In the genomic region with DNA sequence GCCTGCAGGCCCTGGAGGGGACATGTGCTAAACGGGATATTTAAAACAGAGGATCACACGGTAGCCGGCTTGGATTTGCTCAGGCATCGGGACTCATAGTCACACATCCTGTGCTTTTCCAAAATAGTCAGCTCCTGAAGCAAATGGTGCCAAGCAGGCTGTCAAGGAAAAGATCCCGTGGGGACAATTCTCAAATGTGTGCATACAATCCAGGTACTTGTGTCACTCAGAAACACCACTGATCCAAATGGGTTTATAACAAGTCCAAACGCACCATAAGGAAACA, we compare ENCODE assay signal across 8 mouse cellular contexts. TPM values are rescaled to one million over a fixed set of nuclear protein-coding genes. Genes with fewer than 3 reads are reported as not detected.
A peak's percentile ranks its signal among the peaks of the same experiment; 100 is the strongest.
DNase-seq lines count a peak whose midpoint lies in the region; ATAC-seq and TF ChIP-seq lines count a peak whose summit lies in the region.

No protein-coding gene starts in this region.

- no peak for TF ChIP-seq CTCF in layer of hippocampus, adult 2 months (conservative IDR thresholded peaks at IDR 0.05)
- TF ChIP-seq CTCF in intestine, postnatal 0 days (IDR thresholded peaks at IDR 0.05; ENCODE audit: low read depth) = no peak

- peak overlapping the region; percentile 93 for H3K9ac ChIP-seq in embryonic facial prominence, embryonic 15.5 days
- 0 out of 2 replicates have a peak overlapping the region, but pooled peaks have one; percentile 92 for H3K9ac ChIP-seq in intestine, postnatal 0 days (ENCODE audit: low read depth, low read length)
- peak overlapping the region; percentile 100 for H3K9ac ChIP-seq in neural tube, embryonic 14.5 days (replicated peaks; ENCODE audit: low read depth, low read length)

- DNase-seq in layer of hippocampus, adult 2 months (ENCODE audit: low spot score in 2 of 2) = no peak
- DNase-seq in layer of hippocampus, adult 11-12 months (ENCODE audit: low spot score) = no peak
- DNase-seq in cerebellum, adult 18-20 months = no peak
- DNase-seq in kidney, postnatal 4 days = no peak
- no peak for DNase-seq in ovary, adult 18-20 months (ENCODE audit: low spot score)

- peak overlapping the region; percentile 79 for H3K4me2 ChIP-seq in embryonic facial prominence, embryonic 15.5 days (replicated peaks)
- H3K4me2 ChIP-seq in intestine, postnatal 0 days (replicated peaks; ENCODE audit: low read depth) = peak overlapping the region; percentile 95; the same call in 1 of the 2 replicates
- H3K4me2 ChIP-seq in neural tube, embryonic 14.5 days (ENCODE audit: low read depth, low read length) = peak overlapping the region; percentile 98

- ATAC-seq in embryonic facial prominence, embryonic 15.5 days (ENCODE audit: insufficient number of reproducible peaks, low FRiP score, low TSS enrichment, low read depth) = no peak
- no peak for ATAC-seq in intestine, postnatal 0 days
- ATAC-seq in neural tube, embryonic 14.5 days (ENCODE audit: low read depth) = no peak

- H3K27me3 ChIP-seq in embryonic facial prominence, embryonic 15.5 days = no peaks in the 10 kb centered on the region
- no peaks in the 10 kb centered on the region for H3K27me3 ChIP-seq in intestine, postnatal 0 days (replicated peaks; ENCODE audit: control insufficient read depth, insufficient read depth, low read length)
- H3K27me3 ChIP-seq in neural tube, embryonic 14.5 days (ENCODE audit: control insufficient read depth, insufficient read depth, low read length) = no peaks in the 10 kb centered on the region

- H3K9me3 ChIP-seq in embryonic facial prominence, embryonic 15.5 days (replicated peaks) = no peaks in the 10 kb centered on the region
- H3K9me3 ChIP-seq in intestine, postnatal 0 days (ENCODE audit: control insufficient read depth) = no peaks in the 10 kb centered on the region
- H3K9me3 ChIP-seq in neural tube, embryonic 14.5 days (ENCODE audit: control insufficient read depth, low read length) = no peaks in the 10 kb centered on the region

- peak overlapping the region; percentile 98 for H3K27ac ChIP-seq in layer of hippocampus, adult 2 months
- peak overlapping the region; percentile 82 for H3K27ac ChIP-seq in embryonic facial prominence, embryonic 15.5 days (replicated peaks)
- no peak overlapping the region for H3K27ac ChIP-seq in intestine, postnatal 0 days (ENCODE audit: low read depth, low read length)
- H3K27ac ChIP-seq in neural tube, embryonic 14.5 days (ENCODE audit: low read depth, low read length) = peak overlapping the region; percentile 99

- WGBS in embryonic facial prominence, embryonic 15.5 days = 45% methylated on average over 6 of the region's 6 CpGs
- WGBS in intestine, postnatal 0 days = 70% methylated on average over 6 of the region's 6 CpGs
- WGBS in neural tube, embryonic 14.5 days = 45% methylated on average over 6 of the region's 6 CpGs

- peak overlapping the region; percentile 62 for H3K4me3 ChIP-seq in layer of hippocampus, adult 2 months
- peak overlapping the region; percentile 70 for H3K4me3 ChIP-seq in embryonic facial prominence, embryonic 15.5 days (replicated peaks)
- H3K4me3 ChIP-seq in intestine, postnatal 0 days (ENCODE audit: low read depth, low read length) = peak overlapping the region; percentile 71; the same call in 1 of the 2 replicates
- peak overlapping the region; percentile 77; the same call in 1 of the 2 replicates for H3K4me3 ChIP-seq in neural tube, embryonic 14.5 days (ENCODE audit: low read depth, low read length)

- peaks cover 31% of the 10 kb centered on the region for H3K4me1 ChIP-seq in embryonic facial prominence, embryonic 15.5 days
- peaks cover 8% of the 10 kb centered on the region; the same call in 1 of the 2 replicates for H3K4me1 ChIP-seq in intestine, postnatal 0 days (replicated peaks; ENCODE audit: control insufficient read depth, insufficient read depth, low read length)
- peaks cover 24% of the 10 kb centered on the region for H3K4me1 ChIP-seq in neural tube, embryonic 14.5 days (ENCODE audit: control insufficient read depth, insufficient read depth, low read length)

- no peaks in the 10 kb centered on the region for H3K36me3 ChIP-seq in embryonic facial prominence, embryonic 15.5 days
- H3K36me3 ChIP-seq in intestine, postnatal 0 days (ENCODE audit: control insufficient read depth, insufficient read depth) = no peaks in the 10 kb centered on the region
- no peaks in the 10 kb centered on the region for H3K36me3 ChIP-seq in neural tube, embryonic 14.5 days (ENCODE audit: control insufficient read depth, insufficient read depth, low read length)

RNA-seq across cellular contexts. Expression of gene Mvb12b, which starts 0.3 kb away (rescaled TPM):
- total RNA-seq in layer of hippocampus, adult 2 months (2021) = 10 to 100 TPM; 82.0 to 83.6 TPM
- polyA plus RNA-seq in embryonic facial prominence, embryonic 15.5 days (2015; fragmentation: Nextera tagmentation; extraction: Ambion mirVana) = 21.7 and 22.8 TPM in 2 replicates
- 6.7 and 7.6 TPM in 2 replicates for polyA plus RNA-seq in intestine, postnatal 0 days (2015; fragmentation: Nextera tagmentation; extraction: Ambion mirVana)
- polyA plus RNA-seq in neural tube, embryonic 14.5 days (2014; fragmentation: Nextera tagmentation; extraction: Ambion mirVana) = 54.0 and 56.8 TPM in 2 replicates
